Mouse (Mus musculus) lung, postnatal 25 days (tissue): ENCODE measurements around the gene P3h2.

Experiments used
- DNase-seq: peaks from one replicate; pipeline ENCODE4 v3.0.0; 2022; ENCODE audit warnings: low spot score

Gene P3h2

DNA sequence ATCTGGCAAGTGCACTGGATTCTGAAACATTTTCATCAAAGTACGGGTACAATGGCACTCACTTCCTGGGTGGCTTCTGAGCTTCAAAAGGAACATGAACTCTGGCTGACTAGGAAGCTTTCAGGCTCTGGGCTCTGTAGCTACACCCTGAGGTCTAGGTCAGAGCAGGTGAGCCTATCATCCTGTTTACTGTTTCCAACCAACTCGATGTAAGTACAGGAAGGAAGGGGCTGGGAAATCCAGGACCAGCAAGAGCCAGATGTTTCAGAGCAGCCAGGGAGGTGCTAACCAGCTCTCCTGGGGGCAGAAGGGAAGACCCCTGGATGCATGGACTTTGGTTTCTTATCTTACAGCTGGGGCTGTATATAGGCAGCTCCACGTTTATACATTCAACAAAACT, 126.5 kb downstream of the P3h2 start:
- no peak for DNase-seq

DNA sequence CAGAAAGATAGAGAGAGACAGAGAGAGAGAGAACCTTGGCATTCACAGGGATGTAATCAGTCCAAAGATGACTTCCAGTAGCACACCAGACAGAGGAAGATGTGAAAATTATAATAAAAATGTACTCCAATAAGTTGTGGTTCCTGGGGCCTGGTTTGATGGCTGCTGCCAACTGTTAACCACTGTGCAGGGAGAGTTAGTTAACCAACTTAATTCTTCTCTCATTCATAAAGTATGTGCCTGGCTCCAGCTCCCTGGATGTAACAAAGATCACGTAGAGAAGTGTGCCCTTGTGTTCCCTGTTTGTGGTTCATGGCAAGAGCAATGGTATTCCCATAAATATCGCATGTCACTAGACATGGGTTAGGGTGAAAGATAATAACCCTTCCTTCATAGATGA, 128.4 kb downstream of the P3h2 start:
- no peak for DNase-seq

DNA sequence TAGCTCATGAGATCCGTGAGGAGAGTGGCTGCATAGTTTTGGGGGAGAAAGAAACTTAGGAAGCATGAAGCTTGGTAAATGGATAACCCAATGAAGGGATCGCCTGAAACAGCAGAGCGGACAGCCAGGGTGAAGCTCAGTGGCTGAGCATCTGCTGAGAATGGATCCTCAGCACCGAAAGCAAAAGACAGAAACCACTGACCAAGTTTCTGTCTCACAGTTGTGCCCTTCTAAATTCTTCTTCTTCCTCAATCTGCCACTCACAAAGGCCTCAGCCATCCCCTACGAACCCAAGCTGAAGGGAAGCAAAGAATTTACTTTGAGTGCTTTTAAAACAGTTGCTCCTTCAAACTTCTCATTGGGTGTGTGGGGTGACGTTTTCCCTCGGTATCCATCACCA, 134.3 kb downstream of the P3h2 start:
- DNase-seq, result no peak

DNA sequence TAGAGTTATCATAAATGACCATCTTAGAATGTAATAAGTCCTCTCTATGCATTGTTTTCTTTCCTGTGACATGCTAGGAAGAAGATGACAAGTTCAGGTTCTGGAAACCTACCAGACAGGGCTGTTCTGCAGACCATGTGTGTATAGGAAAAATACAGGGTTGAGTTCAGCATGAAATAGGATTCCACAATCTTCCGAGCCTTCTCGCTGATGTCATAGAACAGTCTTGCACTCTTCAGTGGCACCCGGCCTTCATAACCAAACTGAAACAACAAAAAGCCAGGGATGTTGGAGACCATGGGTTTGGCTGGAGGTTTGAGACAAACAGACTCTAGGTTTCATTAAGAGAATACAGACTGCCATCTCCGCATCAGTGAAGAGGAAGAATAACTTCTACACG, 134.9 kb downstream of the P3h2 start:
- DNase-seq, result no peak

DNA sequence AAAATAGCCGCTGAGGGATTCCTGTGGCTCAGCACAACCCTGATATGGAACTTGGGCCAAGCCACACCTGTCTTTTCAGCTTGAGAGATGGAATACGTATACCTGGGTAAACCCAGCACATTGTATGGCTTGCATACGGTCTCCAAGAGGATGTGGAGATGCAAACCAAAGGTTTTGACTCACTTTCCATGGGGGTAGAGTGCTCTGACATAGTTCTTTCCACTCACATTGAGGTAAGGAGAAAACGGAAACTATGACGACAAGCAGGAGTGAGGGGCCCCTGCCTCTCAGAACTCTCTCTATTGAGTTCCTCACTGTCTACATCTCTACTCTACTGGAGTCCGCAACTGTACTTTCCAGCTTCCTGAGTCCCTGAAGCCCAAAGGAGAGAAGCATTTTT, 135.4 kb downstream of the P3h2 start:
- no peak for DNase-seq

DNA sequence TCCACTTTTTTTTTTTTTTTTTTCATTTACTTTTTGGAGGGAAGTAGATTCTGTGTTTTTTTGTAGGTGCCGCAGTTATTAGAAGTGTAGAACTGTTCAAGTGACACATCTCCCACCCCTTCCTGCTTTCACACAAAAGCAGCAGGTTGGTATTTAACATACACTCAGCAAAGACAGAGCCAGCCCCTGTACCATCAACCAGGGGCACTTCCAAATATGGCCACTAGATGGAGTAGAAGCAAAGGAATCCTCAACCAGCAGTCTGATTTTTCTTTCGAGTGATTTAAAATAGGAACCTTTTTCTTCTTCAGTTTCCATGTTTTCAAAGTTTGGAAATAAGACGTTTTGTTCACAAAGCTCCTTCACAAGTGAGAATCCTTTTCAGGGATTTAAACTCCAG, 138.3 kb downstream of the P3h2 start:
- peak; percentile 71 for DNase-seq

DNA sequence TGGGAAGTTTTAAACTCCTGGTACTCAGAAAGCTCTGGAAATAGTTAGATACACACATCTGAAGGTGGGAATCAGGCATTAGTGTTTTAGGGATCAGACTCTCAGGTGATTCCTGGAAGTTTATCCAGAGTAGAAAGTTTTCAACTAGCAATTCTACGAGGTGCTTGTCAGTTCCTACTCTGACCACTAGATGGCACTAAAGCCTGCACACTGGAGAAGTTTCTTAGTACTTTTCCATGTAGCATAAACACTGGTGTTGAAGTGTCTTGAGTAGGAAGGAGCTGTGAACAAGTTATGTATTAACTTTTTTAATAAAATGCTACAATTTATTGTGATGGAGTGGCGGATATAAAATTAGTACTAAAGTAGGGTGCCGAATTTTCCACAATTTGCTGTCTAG, 141.7 kb downstream of the P3h2 start:
- DNase-seq, result peak; percentile 69

DNA sequence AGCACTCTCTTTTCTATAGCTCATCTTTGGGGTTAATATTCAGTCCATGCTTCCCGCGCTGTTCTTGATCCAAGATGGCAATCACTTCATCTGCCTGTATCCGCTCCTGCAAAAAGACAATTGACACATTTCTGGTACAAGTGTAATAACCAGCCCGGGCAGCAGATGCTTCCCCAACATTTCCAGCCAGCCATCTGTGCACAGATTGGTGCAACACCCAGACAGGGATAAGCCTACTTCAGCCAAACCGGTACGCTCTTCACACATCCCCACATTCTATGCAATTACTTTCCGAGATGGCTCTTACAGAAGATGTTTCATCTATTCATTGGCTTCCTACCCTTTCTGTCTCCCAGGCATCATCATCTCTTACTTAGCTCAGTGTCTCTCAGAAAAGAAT, 145.2 kb downstream of the P3h2 start:
- DNase-seq, result no peak

DNA sequence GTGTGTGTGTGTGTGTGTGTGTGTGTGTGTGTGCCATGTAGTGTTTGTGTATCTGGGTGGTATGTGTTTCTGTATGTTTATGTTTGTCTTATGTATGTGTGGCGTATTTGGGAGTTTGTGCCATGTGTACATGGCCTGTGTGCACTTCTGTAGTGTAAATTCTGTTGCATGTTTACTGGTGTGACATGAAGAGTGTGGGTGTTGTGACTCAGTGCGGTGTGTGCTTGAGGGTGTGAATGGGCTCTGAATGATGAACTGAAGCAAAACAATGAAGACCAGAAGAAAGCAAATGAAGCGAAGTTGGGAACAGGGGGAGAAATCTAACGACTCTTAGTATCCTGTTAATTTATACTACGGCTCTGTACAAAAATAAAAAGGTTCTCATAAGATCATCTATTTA, 145.7 kb downstream of the P3h2 start:
- no peak for DNase-seq

DNA sequence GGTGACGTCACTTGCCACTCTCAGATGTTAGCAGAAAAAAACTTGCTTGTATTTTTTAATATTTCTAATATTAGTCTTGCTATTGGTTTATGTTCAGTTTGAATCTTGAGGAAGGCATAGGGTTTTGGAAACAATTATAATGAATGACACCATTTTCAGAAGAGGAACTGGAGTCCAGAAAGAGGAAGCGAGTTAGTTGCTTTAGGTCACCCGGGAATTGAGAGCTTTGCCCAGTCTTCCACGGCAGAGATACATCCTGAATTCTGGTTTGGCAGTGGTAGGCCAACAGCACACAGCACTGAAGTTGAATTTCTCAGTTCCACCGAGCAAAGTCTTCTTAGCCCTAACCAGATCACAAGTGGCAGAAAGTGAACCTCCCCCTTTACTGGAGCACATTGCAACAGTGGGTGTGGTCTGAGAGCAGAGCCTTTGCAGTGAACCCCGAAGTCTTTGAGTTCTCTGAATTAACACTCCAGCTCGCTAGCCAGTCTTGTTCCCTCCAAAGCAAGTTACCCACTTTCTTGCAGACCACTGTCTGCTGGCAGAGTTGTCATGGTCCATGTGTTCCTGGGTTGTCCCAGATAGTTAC, 146.8 kb downstream of the P3h2 start:
- peak; percentile 19 for DNase-seq

DNA sequence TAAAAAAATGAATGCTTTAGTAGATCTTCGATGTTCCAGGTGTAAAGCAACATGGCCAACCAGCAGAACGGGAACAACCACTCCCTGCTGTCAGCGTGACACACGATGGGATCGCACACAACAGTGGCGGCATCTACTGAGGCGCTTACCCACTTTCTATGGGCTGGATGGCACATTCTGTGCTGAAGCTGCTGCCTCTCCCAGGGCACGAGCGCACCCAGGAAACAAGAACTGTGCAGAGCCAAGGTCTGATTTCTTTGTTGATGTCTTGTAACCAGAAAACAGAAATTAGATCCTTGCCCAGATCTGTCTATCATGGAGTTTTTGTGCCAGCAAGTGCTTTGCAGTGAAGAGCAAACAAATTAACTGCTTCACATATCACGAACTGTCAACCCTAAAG, 147.4 kb downstream of the P3h2 start:
- DNase-seq, result no peak

DNA sequence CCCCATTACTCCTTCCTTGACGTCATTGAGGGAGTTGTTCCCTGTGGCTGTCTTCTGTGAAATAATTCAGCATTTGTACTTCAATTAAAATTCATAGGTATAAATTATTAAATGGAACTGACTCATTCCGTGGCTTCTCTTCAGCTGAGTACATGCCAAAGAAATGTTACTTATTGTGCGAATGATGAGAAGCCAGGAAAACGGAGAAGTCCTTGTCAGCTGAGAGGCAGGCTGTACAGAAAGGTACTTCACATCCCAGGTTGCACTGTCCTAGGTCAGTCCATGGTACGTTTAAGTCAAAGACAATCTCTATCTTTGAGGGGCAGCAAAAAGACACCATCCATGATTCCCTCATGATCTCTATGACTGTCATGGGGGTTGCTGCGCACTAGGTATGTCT, 148.8 kb downstream of the P3h2 start:
- no peak for DNase-seq

DNA sequence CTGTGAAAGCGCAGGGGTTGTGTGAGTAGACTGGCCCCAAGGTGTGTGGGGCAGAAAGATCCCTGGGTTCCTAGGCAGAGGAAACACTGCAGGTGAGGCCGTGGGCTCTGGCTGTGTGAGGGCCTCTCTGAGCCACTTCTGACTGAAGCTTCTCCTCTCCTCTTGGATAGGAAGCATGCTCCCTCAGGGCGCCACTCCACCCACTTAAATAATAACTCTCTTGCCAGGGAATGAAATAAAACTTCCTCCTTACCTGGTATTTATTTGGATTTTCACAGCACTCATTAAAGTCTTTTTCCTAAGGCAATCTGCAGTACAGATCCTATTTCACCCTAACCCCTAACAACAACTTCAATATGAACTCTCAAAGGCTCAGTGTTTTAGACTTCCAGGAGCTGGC, 151.0 kb downstream of the P3h2 start:
- DNase-seq, result no peak

DNA sequence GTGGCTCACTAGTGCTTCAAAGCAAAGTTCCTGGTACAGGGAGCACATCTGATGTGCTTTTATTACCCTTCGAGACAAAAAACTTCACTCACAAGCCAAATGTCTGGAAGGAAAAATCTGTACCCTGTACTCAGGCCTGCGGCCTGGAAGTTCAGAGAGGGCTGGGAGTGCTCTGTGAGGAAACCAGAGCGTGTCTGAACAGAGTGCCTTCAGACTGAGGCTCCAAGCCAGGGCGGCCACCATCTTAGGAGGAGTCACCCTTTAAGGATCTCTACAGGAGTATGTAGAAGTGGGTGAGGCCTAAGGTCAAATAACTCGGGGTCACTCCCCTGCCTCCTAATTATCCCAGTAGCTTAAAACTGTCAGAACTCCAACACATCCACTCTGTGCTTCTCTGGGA, 152.2 kb downstream of the P3h2 start:
- no peak for DNase-seq

DNA sequence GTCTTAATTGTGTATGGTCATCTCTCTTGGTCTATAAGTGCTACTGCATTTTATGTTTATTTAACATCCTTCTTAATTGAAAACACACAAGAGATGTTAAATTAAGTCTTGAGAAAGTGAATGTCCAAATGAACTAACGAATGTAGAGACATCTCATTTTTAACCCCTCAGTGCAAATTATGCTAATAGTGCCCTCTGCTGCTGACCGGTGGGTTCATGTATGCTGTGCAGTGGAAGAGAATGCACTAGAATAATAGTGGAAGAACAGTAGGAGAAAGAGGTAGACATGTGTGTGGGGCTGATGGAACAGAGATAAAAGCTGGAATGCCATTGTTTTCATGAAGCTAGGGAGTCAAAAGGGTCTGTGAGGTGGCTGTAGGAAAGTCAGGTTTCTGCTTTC, 153.6 kb downstream of the P3h2 start:
- peak; percentile 19 for DNase-seq

DNA sequence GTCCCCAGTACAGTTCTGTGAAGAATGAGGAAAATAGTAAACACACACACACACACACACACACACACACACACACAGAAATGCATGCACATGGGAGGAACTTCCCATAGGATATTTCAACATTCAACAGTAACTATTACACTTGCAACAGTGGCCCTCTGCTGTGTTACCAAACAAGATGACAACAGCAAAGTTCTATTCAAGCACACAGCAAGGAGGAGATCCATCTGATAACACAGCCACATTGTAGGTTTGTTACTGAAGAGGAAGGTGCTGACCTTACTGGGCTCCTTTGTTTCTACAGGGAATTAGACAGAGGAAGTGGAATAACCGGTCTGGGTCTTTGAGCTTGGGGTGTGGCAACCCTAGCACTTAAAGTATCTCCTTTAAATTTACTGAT, 157.5 kb downstream of the P3h2 start:
- DNase-seq, result no peak

DNA sequence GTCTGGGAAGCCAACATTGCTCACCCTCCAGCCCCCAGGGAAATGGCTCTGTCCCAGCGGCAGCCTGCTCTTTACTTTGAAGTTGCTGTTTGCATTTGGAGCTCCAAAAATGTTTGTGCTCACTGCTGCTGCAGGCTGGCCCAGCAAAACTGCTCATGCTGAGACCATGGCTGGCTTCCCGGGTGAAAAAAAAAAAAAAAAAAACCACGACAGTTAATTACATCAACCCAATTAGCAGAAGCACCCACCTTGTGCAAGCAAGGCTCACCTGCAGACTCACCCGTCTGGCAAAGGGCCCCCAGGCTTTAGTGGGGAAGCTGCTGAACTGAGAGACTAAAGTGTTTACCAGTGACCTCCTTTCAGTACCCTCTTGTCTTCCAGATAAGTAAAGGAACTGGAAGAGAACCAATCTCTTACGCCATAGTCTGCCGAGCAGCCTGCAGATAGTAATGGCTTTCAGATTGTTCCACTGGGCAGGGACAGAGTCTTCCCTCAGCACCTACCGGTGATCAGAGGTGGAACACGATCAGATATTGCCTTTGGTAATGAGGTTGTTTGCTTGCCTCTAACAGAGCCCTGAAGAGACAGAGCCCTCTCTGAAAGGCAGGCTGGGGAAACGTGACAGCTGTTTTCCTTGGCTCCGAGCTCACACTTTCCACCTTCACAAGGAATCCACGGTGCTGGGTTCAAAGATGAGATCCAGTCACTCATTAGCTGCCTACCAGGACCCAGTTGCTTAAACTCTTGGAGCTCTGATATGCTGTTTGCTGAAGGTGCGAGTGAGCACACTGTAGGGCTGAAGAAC, 160.2 kb downstream of the P3h2 start:
- DNase-seq, result peak; percentile 67

DNA sequence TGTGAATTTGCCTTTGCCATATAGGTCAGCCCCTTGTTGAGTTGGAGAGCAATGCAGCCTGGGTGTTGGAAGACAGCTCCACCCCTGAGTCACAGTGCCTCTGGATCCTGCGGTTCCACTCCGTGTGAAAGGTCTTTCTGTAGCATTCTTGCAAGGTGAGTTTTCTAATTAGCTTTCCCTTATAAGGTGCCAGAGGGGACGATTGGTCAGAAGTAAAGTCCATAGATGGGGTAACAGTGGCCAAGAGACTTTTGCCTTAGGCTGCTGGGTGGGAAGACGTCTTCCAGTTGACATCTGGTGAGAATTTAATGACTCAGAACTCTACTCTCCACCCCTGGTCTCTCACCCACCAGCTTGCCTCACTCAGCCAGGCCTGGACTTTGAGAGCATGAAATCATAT, 163.3 kb downstream of the P3h2 start:
- no peak for DNase-seq

DNA sequence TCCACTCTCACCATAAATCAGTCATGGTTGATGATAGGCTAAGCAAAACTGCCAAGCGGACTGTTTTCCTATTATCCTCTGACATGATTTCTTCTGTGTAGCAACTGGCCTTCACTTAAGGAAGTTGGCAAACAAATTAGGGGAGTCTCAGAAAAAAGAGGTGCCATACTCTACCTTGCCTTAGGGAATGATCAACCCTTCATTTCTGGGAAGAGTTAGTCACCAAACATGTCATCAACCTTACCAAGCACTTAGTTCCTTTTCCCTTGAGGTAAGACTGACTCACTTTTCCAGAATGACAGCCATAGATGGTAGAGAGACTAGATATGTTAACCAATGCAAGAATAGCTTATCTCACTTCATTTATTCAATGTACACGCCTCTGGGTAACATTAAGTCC, 171.4 kb downstream of the P3h2 start:
- DNase-seq, result no peak

DNA sequence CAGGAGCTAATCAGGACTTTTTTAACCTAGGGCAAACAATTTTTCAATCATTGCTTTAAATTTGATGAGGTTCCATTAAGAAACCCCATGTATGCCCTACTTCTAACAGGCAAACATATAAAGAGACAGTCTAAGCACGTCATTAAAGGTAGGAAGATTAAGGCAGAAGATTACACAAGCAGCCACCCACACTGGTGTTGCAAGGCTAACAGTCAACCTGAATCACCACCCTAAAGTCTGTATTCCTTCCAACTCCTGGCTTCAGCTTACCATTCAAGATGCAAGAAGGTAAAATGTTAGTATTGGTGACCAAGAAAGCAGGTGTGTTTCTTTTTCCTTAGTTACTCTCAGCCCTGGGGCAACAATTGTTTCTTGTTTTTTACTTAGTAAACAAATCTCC, 193.4 kb downstream of the P3h2 start:
- no peak for DNase-seq
